Mouse (Mus musculus): Measurements from ENCODE around the gene Ttc8.
A peak's percentile ranks its signal among the peaks of the same experiment; 100 is the strongest.

The Ttc8 gene

DNA sequence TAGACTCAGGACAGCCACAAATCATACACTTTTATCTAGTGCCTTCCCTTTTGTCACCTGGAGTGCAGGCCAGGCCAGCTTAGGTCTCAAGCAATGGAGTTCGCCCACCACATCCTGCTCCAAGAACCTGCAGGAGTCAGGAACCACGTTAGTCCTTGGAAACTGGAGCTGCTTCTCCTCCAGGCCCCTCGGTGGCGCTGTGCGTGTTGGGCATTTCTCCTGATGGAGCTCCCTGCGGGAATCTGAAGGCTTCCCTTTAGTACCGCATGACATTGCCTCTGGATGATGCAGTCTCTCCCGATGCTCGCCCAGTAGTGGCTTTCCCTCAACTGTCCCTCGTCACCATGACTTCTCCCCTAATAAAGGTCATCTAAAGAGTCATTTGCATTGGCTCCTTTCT lies 53.1 kb downstream of the Ttc8 start:
- no peak for DNase-seq (ENCODE audit: low spot score in 2 of 2)

DNA sequence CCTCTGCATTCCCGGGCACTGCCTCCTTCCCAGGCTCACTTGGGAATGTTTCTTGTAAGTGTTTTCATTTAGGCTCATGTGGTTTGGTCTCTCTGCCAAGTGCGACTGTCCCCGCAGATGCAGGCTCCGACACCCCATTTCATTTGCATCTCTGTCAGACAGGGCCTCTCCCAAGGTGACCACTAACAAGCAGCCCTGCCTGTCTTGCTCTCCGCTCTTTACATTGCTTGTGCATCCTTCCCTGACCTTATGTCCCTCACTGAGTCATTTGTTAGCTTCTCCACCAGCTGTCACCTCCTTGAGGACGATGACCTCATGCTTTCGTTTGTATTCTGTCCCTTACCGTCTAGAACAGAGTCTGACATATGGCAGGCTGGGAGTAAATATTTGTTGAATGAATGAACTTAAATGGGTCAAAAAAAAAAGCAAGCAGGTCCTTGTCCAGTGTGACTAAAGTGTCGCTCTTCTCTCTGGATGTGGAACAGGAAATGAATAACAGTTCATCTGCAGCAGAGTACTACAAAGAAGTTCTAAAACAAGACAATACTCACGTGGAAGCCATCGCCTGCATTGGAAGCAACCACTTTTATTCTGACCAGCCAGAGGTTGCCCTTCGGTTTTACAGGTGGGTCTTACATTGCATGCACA lies 53.9 kb downstream of the Ttc8 start:
- no peak for DNase-seq (ENCODE audit: low spot score in 2 of 2)

GRCm38 (mm10) chr12:98981081-98981480 lies 60.7 kb downstream of the Ttc8 start:
- no peak for DNase-seq (ENCODE audit: low spot score in 2 of 2)

GRCm38 (mm10) chr12:98984785-98985184 lies 64.4 kb downstream of the Ttc8 start:
- DNase-seq (ENCODE audit: low spot score in 2 of 2): no peak

DNA sequence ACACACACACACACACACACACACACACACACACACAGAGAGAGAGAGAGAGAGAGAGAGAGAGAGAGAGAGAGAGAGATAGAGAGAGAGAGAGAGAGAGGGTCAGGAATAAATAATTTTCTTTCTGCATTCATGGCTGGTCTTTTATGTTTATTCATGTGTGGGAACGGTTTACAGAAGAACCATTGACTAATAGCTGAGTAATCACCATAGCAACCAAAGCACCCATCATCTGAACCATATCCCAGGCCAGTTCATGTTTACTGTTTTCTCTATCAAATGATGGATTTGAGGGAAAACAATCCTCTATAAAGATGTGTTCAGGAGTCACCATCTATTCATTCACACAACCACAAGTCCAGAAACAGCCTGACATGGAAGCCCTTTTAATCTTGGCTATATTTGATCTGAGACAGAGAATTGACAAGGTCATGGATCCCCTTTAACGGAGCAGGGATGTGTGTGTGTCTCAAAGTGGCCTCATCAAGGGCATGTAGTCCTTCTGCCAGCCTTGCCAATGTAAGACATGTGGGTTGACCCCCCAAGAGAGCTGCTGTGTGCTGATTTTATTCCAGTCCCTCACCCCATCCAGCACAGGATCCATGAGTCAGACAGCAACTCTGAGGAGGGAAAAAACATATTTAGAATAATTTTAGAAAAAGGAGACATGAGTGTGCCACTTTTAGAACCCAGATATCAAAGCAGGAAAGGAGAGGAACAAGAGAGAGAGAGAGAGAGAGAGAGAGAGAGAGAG lies 70.9 kb downstream of the Ttc8 start:
- DNase-seq (ENCODE audit: low spot score in 2 of 2): no peak

- DNase-seq (ENCODE audit: low spot score in 2 of 2): no peak
Measured at GRCm38 (mm10) chr12:98991830-98992216, 71.4 kb downstream of the Ttc8 start.

- DNase-seq (ENCODE audit: low spot score in 2 of 2): no peak
Measured at GRCm38 (mm10) chr12:98993736-98994135, 73.4 kb downstream of the Ttc8 start.

DNA sequence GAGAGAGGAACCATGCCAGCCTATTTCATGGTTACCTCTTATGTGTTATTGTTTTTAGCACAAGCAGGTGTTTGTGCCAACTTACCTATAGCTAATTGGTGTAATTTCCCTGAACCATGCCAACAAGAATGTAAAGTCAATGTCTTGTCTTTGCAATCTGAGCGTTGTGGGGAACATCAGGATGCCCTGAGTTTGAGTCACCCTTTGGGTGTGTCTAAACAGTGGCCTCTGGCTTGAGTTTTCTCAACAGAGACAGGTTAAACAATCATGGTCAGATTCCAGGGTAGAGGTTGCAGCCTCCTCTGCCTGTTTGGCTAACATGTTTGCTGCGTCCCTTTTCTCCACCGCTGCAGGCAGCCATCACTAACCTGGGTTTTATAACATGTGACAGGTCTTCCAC lies 74.0 kb downstream of the Ttc8 start:
- no peak for DNase-seq (ENCODE audit: low spot score in 2 of 2)

DNA sequence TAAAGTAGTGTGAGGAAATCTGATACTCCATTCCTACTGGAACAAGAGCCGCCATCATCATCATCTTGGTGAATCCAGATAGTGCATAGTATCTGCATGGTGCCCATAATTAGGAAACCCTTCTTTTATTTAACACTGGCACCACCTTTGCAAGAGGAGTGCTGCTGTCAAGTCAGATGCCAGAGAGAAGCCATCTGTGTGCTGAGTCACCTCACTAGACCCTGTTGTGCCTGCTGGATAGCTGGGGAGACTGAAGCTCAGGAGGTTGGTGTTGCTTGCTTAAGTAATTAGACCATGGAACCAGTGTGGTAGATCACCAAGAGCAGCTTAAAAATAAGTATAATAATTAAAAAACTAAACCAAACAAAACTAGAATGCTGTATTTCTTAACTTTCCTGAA lies 75.5 kb downstream of the Ttc8 start:
- no peak for DNase-seq (ENCODE audit: low spot score in 2 of 2)

- DNase-seq (ENCODE audit: low spot score in 2 of 2): no peak
Measured at GRCm38 (mm10) chr12:98996581-98996988, 76.2 kb downstream of the Ttc8 start.

DNA sequence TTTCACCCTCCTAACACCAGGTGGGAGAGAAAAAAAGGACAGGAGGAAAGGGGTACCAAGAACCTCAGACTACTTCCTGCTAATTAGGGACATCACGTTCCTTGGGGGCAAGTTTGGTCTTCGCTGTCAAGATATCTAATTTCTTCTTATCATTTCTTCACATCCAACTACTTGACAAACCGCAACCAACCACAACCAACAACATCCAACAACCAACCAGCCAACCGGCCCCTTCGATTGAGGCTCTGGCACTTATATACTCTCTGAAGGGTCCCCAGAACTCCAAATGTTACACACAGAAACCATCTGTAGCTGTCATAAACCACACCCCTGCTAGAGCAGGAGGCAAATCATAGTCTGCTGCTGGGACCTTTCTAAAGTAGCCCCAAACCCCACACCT lies 76.7 kb downstream of the Ttc8 start:
- DNase-seq (ENCODE audit: low spot score in 2 of 2): no peak

DNA sequence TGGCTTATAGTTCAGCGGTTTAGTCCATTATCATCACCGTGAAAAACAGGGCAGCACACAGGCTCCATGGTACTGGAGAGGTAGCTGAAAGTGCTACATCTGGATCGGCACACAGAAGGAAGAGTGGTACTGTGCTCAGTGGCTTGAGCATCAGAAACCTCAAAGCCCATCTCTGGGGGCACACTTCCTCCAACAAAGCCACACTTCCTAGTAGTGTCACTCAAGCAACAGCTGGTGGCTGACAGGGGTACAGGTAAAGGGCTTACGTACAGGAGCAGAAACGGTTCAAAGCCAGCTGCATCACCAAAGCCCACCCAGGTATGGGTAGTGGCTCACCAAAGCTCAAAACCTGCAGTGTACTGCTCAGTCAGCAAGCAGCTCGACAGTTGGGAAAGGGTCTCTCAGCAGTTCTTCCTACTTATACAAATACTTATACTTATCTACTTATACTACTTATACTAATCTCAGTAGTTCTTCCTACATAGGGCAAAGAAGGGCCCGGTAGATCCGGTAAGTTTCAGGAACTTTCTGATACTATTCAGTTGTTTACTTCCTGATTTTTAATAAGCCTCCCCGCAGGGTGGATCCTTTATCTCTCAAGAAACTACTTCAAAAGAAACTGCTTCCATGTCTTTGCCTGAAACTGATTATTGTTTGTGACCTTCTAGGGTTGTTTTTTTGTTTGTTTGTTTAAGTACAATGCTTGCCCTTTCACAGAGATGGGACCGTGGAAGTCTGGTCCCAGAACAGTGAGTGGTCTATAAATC lies 78.5 kb downstream of the Ttc8 start:
- no peak for DNase-seq (ENCODE audit: low spot score in 2 of 2)

DNA sequence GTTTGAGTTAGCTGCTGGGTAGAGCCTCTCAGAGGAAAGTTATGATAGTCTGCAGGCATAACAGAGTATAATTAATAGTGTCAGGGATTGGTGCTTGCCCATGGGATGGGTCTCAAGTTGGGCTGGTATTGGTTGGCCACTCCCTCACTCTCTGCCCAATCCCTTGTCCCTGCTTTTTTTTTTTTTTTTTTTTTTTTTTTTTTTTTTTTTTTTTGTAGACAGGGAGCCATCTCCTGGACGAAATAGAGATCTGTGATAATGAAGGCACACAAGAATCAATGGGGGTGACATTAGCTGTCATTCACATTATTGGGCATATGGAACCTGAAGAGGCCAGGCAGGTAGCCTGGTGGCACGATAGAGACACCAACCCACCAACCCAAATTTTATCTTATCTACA lies 79.9 kb downstream of the Ttc8 start:
- DNase-seq (ENCODE audit: low spot score in 2 of 2): no peak

DNA sequence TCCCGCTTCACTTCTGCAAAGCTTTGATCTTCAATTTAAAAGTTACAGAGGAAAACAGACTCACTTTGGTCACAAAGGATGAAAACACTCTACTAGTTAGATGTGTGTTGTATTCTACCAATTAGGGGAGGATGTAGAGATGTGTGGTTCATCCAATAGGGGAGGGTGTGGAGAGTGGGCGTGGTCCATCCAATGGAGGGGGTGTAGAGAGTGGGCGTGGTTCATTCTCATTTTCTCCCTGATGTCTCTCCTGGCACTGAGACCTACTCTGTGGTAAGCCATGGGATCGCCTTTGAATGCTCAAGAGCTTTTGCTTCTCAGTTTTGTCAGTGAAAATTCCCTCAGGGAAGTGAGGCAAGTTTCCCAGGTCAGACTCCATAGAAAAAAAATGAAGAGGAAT lies 82.7 kb downstream of the Ttc8 start:
- no peak for DNase-seq (ENCODE audit: low spot score in 2 of 2)

DNA sequence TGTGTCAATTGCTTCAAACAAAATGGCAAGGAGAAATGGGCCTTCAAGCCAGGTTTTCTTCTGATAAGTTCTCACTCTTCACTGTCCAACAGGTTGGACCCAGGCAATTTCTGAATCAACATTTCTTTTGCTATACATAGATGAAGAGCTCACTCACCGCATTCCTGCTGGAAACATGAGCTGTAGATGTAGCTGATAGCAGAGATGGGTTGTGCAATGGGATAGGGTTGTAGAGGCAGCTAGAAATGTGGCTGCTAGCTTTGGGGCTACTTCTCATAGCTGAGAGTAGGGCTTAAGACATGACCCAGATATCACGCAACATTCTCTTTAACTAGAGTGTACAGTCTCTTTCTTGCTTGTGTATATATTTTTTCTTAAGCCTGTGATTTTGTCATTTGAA lies 84.4 kb downstream of the Ttc8 start:
- no peak for DNase-seq (ENCODE audit: low spot score in 2 of 2)

DNA sequence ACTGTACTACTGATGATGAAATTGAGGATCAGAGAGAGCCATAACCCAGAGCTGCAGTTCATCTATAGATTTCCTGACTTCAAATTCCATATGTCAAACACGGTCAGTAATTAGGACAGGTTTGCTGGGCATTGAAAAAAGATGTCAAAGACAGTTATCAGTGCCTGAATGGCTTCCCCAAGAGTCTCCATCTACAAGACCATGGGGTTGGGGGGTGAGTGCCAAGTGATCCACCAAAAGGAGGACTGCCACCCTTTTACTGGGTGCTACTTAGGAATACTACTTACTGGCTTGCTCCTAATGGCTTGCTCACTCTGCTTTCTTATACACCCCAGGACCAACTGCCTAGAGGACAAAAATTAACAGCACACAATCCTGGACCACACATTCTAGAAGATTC lies 88.4 kb downstream of the Ttc8 start:
- no peak for DNase-seq (ENCODE audit: low spot score in 2 of 2)

- DNase-seq (ENCODE audit: low spot score in 2 of 2): no peak
Measured at GRCm38 (mm10) chr12:99009430-99009829, 89.1 kb downstream of the Ttc8 start.

DNA sequence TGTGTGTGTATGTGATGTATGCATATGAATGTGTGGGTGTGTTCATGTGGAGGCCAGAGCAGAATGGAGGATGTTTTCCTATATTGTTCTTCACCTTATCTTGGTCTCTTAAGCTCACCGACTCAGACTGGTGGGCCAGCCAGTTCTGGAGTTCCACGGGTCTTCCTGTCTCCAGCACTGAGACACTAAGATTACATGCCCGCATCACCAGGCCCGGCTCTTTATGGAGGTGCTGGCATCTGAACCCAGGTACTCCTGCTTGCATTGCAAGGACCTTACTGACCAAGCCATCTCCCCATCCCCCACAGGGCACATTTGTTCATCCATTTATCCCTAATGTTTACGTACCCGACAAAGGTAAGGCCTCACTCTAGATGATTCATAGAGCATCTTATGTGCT lies 89.7 kb downstream of the Ttc8 start:
- no peak for DNase-seq (ENCODE audit: low spot score in 2 of 2)

- peak; percentile 71 for DNase-seq (ENCODE audit: low spot score in 2 of 2)
Measured at GRCm38 (mm10) chr12:99011161-99011861, 90.9 kb downstream of the Ttc8 start.

- DNase-seq (ENCODE audit: low spot score in 2 of 2): peak in 1 of 2 experiments; percentile 62
Measured at GRCm38 (mm10) chr12:99015870-99016269, 95.5 kb downstream of the Ttc8 start.

GRCm38 (mm10) chr12:99024430-99024960 lies 104.1 kb downstream of the Ttc8 start:
- no peak for DNase-seq (ENCODE audit: low spot score in 2 of 2)

GRCm38 (mm10) chr12:99026291-99026690 lies 105.9 kb downstream of the Ttc8 start:
- peak in 1 of 2 experiments; percentile 49 for DNase-seq (ENCODE audit: low spot score in 2 of 2)
